Mouse (Mus musculus) neutrophil, adult 5-6 weeks (primary cell): Measurements from ENCODE around the gene Chst12. TPM values are rescaled to one million over a fixed set of nuclear protein-coding genes. Genes with fewer than 3 reads are reported as not detected.

ENCODE experiments used
- ATAC-seq: fragments of 151-379, 151-347 bp; 2 replicates; pipeline ENCODE4 v1.8.0; 2017; ENCODE audit warnings: mild to moderate bottlenecking, moderate TSS enrichment; ENCODE audit not compliant: insufficient number of reproducible peaks, poor library complexity, low FRiP score, severe bottlenecking; ENCODE audit errors: extremely low read depth
- total RNA-seq: library from RNA; stranded (forward); fragments of 200-1000 nt; gene quantifications from 2 replicates; pipeline ENCODE4 v1.2.3, GENCODE M21; 2017

Chst12 gene
- total RNA-seq, 1 experiment from 2014 or later, result 30.5 TPM

GRCm38 (mm10) chr5:140514799-140515486 is 9.6 kb downstream of the Chst12 start:
- ATAC-seq, result no peak

GRCm38 (mm10) chr5:140517159-140517920 is 12.0 kb downstream of the Chst12 start:
- no peak for ATAC-seq

- ATAC-seq, result no peak
These were observed 12.5 kb downstream of the Chst12 start for GRCm38 (mm10) chr5:140517921-140518230.

- ATAC-seq, result no peak
These were observed 15.8 kb downstream of the Chst12 start for GRCm38 (mm10) chr5:140521196-140521595.

GRCm38 (mm10) chr5:140526754-140527153 is 21.4 kb downstream of the Chst12 start:
- no peak for ATAC-seq

- ATAC-seq, result no peak
These were observed 32.8 kb downstream of the Chst12 start for GRCm38 (mm10) chr5:140538111-140538683.

GRCm38 (mm10) chr5:140540106-140540505 is 34.8 kb downstream of the Chst12 start:
- peak; percentile 79 for ATAC-seq

GRCm38 (mm10) chr5:140542811-140543575 is 37.6 kb downstream of the Chst12 start:
- no peak for ATAC-seq

- ATAC-seq, result no peak
These were observed 40.3 kb downstream of the Chst12 start for GRCm38 (mm10) chr5:140545651-140546050.

GRCm38 (mm10) chr5:140546332-140546731 is 41.0 kb downstream of the Chst12 start:
- no peak for ATAC-seq

GRCm38 (mm10) chr5:140549306-140550047 is 44.1 kb downstream of the Chst12 start:
- no peak for ATAC-seq

GRCm38 (mm10) chr5:140553719-140554118 is 48.4 kb downstream of the Chst12 start:
- no peak for ATAC-seq

- ATAC-seq, result no peak
These were observed 51.5 kb downstream of the Chst12 start for GRCm38 (mm10) chr5:140556859-140557258.

GRCm38 (mm10) chr5:140562601-140563000 is 57.3 kb downstream of the Chst12 start:
- no peak for ATAC-seq

- no peak for ATAC-seq
These were observed 59.5 kb downstream of the Chst12 start, which contains the start of gene Grifin for GRCm38 (mm10) chr5:140564896-140565295. TSS of gene Grifin (minus strand) at chr5:140565071.

- no peak for ATAC-seq
These were observed 60.1 kb downstream of the Chst12 start for GRCm38 (mm10) chr5:140565451-140565850.

GRCm38 (mm10) chr5:140565856-140566255 is 60.5 kb downstream of the Chst12 start:
- peak; percentile 36; the same call in 1 of the 2 replicates for ATAC-seq

- ATAC-seq, result no peak
These were observed 60.9 kb downstream of the Chst12 start for GRCm38 (mm10) chr5:140566271-140566670.

GRCm38 (mm10) chr5:140567321-140567720 is 62.0 kb downstream of the Chst12 start:
- peak; percentile 53 for ATAC-seq
